Mouse (Mus musculus) liver, embryonic 14 days (tissue): ENCODE results near the gene Slc12a5. TPM values are rescaled to one million over a fixed set of nuclear protein-coding genes. Genes with fewer than 3 reads are reported as not detected.

ENCODE experiments used
- polyA plus RNA-seq: library from polyadenylated mRNA; depleted of rRNA; stranded (reverse); fragments of >200 nt; gene quantifications from 2 replicates; pipeline ENCODE4 v1.2.3, GENCODE M21; 2012; rRNA removed

The Slc12a5 gene
- 0.36 and 0.44 TPM in 2 replicates for polyA plus RNA-seq

GRCm38 (mm10) chr2:164960716-164961441 lies at the start of gene Slc12a5:
Gene Slc12a5, plus strand, starts transcription at chr2:164960802.

GRCm38 (mm10) chr2:164911086-164912048 lies 49.2 kb upstream of the Slc12a5 start, which contains the start of gene Zfp335:
Gene Zfp335, minus strand, starts transcription at chr2:164911757.

GRCm38 (mm10) chr2:164940140-164940830 lies 20.3 kb upstream of the Slc12a5 start, which contains the start of gene Mmp9:
Gene Mmp9, plus strand, starts transcription at chr2:164940780.

GRCm38 (mm10) chr2:165034131-165035057 lies 73.8 kb downstream of the Slc12a5 start, which contains the start of gene Ncoa5:
Gene Ncoa5, minus strand, starts transcription at chr2:165034867.

Other genes starting within 250 kb of the Slc12a5 start
- gene Spint5, start 245.5 kb upstream of the Slc12a5 start, polyA plus RNA-seq, result not detected in 2 replicates
- gene Wfdc3, start 214.9 kb upstream of the Slc12a5 start, polyA plus RNA-seq, result 1.6 and 1.7 TPM in 2 replicates
- gene Dnttip1, start 214.8 kb upstream of the Slc12a5 start, polyA plus RNA-seq, result 26.6 and 27.2 TPM in 2 replicates
- 386 and 491 TPM in 2 replicates for gene Ube2c, start 190.9 kb upstream of the Slc12a5 start, polyA plus RNA-seq
- 0.45 and 15.8 TPM in 2 replicates for gene Tnnc2, start 180.8 kb upstream of the Slc12a5 start, polyA plus RNA-seq
- 2.3 and 2.4 TPM in 2 replicates for gene Snx21, start 175.0 kb upstream of the Slc12a5 start, polyA plus RNA-seq
- 19.0 and 20.4 TPM in 2 replicates for gene Acot8, start 155.9 kb upstream of the Slc12a5 start, polyA plus RNA-seq
- gene Zswim3, start 155.7 kb upstream of the Slc12a5 start, polyA plus RNA-seq, result 2.2 and 2.4 TPM in 2 replicates
- gene Zswim1, start 138.1 kb upstream of the Slc12a5 start, polyA plus RNA-seq, result 1.8 and 2.2 TPM in 2 replicates
- gene Spata25, start 132.3 kb upstream of the Slc12a5 start, polyA plus RNA-seq, result 0.05 TPM in 1 of 2 replicates, not detected in the other
- 58.4 and 71.2 TPM in 2 replicates for gene Ctsa, start 127.9 kb upstream of the Slc12a5 start, polyA plus RNA-seq
- gene Neurl2, start 127.3 kb upstream of the Slc12a5 start, polyA plus RNA-seq, result 0.88 and 0.89 TPM in 2 replicates
- 6.8 and 8.1 TPM in 2 replicates for gene Pltp, start 103.1 kb upstream of the Slc12a5 start, polyA plus RNA-seq
- gene Pcif1, start 81.5 kb upstream of the Slc12a5 start, polyA plus RNA-seq, result 17.5 and 19.0 TPM in 2 replicates
- 7.7 and 8.5 TPM in 2 replicates for gene Zfp335, start 49.0 kb upstream of the Slc12a5 start, polyA plus RNA-seq
- gene Mmp9, start 20.0 kb upstream of the Slc12a5 start, polyA plus RNA-seq, result 0.85 and 0.92 TPM in 2 replicates
- gene Ncoa5, start 74.1 kb downstream of the Slc12a5 start, polyA plus RNA-seq, result 12.6 and 13.9 TPM in 2 replicates
- gene Cd40, start 94.8 kb downstream of the Slc12a5 start, polyA plus RNA-seq, result 3.1 and 3.2 TPM in 2 replicates
- not detected in 2 replicates for gene 1700025C18Rik, start 129.9 kb downstream of the Slc12a5 start, polyA plus RNA-seq